In the genomic region with DNA sequence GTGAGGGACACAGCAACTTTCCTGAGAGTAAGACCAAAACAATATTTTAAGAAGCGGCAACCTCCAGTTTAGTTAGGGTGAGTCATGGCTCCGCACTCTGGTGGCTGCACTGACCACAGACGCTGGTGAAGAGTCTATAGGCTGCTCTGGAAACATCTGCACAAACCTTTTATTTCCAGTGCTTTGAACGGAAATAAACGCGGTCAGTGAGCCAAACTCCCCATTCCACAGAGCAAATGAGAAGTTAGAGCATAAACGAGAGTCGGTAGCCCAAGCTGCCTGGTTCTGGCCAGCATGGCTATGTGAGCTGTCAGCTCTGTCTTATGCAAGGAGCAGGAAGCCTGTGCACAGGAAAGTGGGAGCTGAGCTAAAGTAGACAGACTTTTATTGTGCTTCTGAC, we compare ENCODE assay signal across 9 mouse cellular contexts. TPM values are rescaled to one million over a fixed set of nuclear protein-coding genes. Genes with fewer than 3 reads are reported as not detected.
A peak's percentile ranks its signal among the peaks of the same experiment; 100 is the strongest.
DNase-seq lines count a peak whose midpoint lies in the region; ATAC-seq and TF ChIP-seq lines count a peak whose summit lies in the region.
"Had no signal": no experiment of that assay in that cellular context is flagged by ENCODE, and none has a peak within 500 bp of the region (broad histone marks: within the 10 kb centered on the region; RNA-seq: fewer than 3 reads in every experiment).

No protein-coding gene starts in this region.

- H3K4me2 ChIP-seq in lung, embryonic 14.5 days: no peak overlapping the region
- peak overlapping the region; percentile 34 for H3K4me2 ChIP-seq in heart, embryonic 12.5 days
- H3K4me2 ChIP-seq in limb, embryonic 15.5 days: 0 out of 2 replicates have a peak overlapping the region, but pooled peaks have one; percentile 14

- TF ChIP-seq CTCF in lung, embryonic 14.5 days (IDR thresholded peaks at IDR 0.05; ENCODE audit: low read depth): no peak

- 38% methylated on average over 8 of the region's 8 CpGs for WGBS in lung, embryonic 14.5 days
- 26% methylated on average over 8 of the region's 8 CpGs for WGBS in heart, embryonic 12.5 days
- 34% methylated on average over 8 of the region's 8 CpGs for WGBS in limb, embryonic 15.5 days

- H3K27me3 ChIP-seq in lung, embryonic 14.5 days (ENCODE audit: insufficient read depth, low read length): no peaks in the 10 kb centered on the region
- H3K27me3 ChIP-seq in heart, embryonic 12.5 days (replicated peaks): no peaks in the 10 kb centered on the region; the same call in 1 of the 2 replicates
- no peaks in the 10 kb centered on the region for H3K27me3 ChIP-seq in limb, embryonic 15.5 days

- DNase-seq in lung, embryonic 14.5 days: peak; percentile 35
- DNase-seq in lung, postnatal 14 days: no peak
- peak; percentile 43 for DNase-seq in yolk sac, embryonic 10.5 days (ENCODE audit: low spot score)
- DNase-seq in cerebellum, adult 11 months: no peak
- no peak for DNase-seq in cerebellum, postnatal 14 days
- DNase-seq in adrenal gland, postnatal 25 days: no peak

- H3K9ac ChIP-seq in lung, embryonic 14.5 days: no peak overlapping the region
- no peak overlapping the region for H3K9ac ChIP-seq in heart, embryonic 12.5 days
- no peak overlapping the region for H3K9ac ChIP-seq in limb, embryonic 15.5 days

- H3K4me1 ChIP-seq in lung, embryonic 14.5 days (ENCODE audit: insufficient read depth): no peaks in the 10 kb centered on the region
- H3K4me1 ChIP-seq in heart, embryonic 12.5 days (replicated peaks): peaks cover 32% of the 10 kb centered on the region
- peaks cover 10% of the 10 kb centered on the region for H3K4me1 ChIP-seq in limb, embryonic 15.5 days

- H3K4me3 ChIP-seq in lung, embryonic 14.5 days (ENCODE audit: low read depth, low read length): no peak overlapping the region
- H3K4me3 ChIP-seq in heart, embryonic 12.5 days: no peak overlapping the region
- H3K4me3 ChIP-seq in limb, embryonic 15.5 days: no peak overlapping the region

- H3K27ac ChIP-seq in lung, embryonic 14.5 days (ENCODE audit: low read depth): no peak overlapping the region
- no peak overlapping the region; the same call in 1 of the 2 replicates for H3K27ac ChIP-seq in heart, embryonic 12.5 days (ENCODE audit: poor library complexity, severe bottlenecking)
- H3K27ac ChIP-seq in limb, embryonic 15.5 days: peak overlapping the region; percentile 27; the same call in 1 of the 2 replicates

- ATAC-seq in lung, embryonic 14.5 days (ENCODE audit: insufficient read depth): no peak
- ATAC-seq in heart, embryonic 12.5 days (ENCODE audit: insufficient number of reproducible peaks, low FRiP score): no peak; the same call in 1 of the 2 replicates
- no peak for ATAC-seq in limb, embryonic 15.5 days (ENCODE audit: insufficient number of reproducible peaks, low FRiP score, low TSS enrichment, low read depth)
- ATAC-seq: inflammation-experienced regulatory T-cells, adult 6 months had no signal

- no peaks in the 10 kb centered on the region for H3K9me3 ChIP-seq in lung, embryonic 14.5 days (ENCODE audit: low read depth, low read length)
- H3K9me3 ChIP-seq in heart, embryonic 12.5 days (replicated peaks): no peaks in the 10 kb centered on the region
- H3K9me3 ChIP-seq in limb, embryonic 15.5 days: no peaks in the 10 kb centered on the region

- H3K36me3 ChIP-seq in lung, embryonic 14.5 days (ENCODE audit: insufficient read depth): no peaks in the 10 kb centered on the region
- no peaks in the 10 kb centered on the region for H3K36me3 ChIP-seq in heart, embryonic 12.5 days
- H3K36me3 ChIP-seq in limb, embryonic 15.5 days: no peaks in the 10 kb centered on the region

RNA-seq across cellular contexts. Expression of a gene that starts 1.9 kb away (rescaled TPM):
- 30.5 and 31.0 TPM in 2 replicates for polyA plus RNA-seq in lung, embryonic 14.5 days (2014; fragmentation: Nextera tagmentation; extraction: Ambion mirVana)
- 17.3 and 17.9 TPM in 2 replicates for polyA plus RNA-seq in heart, embryonic 12.5 days (2016; fragmentation: Nextera tagmentation; extraction: Ambion mirVana)
- 14.3 and 16.7 TPM in 2 replicates for polyA plus RNA-seq in limb, embryonic 15.5 days (2015; fragmentation: Nextera tagmentation; extraction: Ambion mirVana)
- 29.3 and 33.2 TPM in 2 replicates for total RNA-seq in adrenal gland, postnatal 25 days (2021)

Comparison
In these comparisons a context has a peak if more than half of its experiments do, and no peak if none do; other contexts are left out.
1. DNase-seq: peak in lung, embryonic 14.5 days (single experiment) and yolk sac, embryonic 10.5 days (single experiment); none in lung, postnatal 14 days (single experiment), cerebellum, adult 11 months (single experiment), cerebellum, postnatal 14 days (0 of 2) and adrenal gland, postnatal 25 days (single experiment).